Mouse (Mus musculus): Measurements from ENCODE around the gene Sf3b1. TPM values are rescaled to one million over a fixed set of nuclear protein-coding genes. Genes with fewer than 3 reads are reported as not detected.
"Not testable (repeated sequence)": the region's sequence is repeated elsewhere in the genome, so short reads cannot be mapped to it uniquely, and the experiment has no call there.

Sf3b1 gene
- total RNA-seq (2021), result 100 to 1,000 TPM; 139 to 141 TPM
- long read RNA-seq, experiment 1, full-length matches to known transcripts, result 23 of 135 reads
- long read RNA-seq, experiment 1, partial matches to known transcripts, result 100 of 135 reads
- long read RNA-seq, experiment 1, other reads (novel, unspliced or antisense), result 12 of 135 reads
- long read RNA-seq, experiment 2, full-length matches to known transcripts, result 13 of 20 reads
- long read RNA-seq, experiment 2, partial matches to known transcripts, result 3 of 20 reads
- long read RNA-seq, experiment 2, other reads (novel, unspliced or antisense), result 4 of 20 reads

- DNase-seq, result peak; percentile 96 to 98
Observed at GRCm38 (mm10) chr1:55027253-55027801, at the start of gene Sf3b1. Gene Sf3b1 (minus strand): TSS chr1:55027481.

GRCm38 (mm10) chr1:55076395-55076743, 49.1 kb upstream of the Sf3b1 start:
- no peak for DNase-seq

- DNase-seq, result no peak
Observed at GRCm38 (mm10) chr1:55075652-55076394, 48.5 kb upstream of the Sf3b1 start.

GRCm38 (mm10) chr1:55074757-55075156, 47.5 kb upstream of the Sf3b1 start:
- peak in 1 of 2 experiments; percentile 21 for DNase-seq

DNA sequence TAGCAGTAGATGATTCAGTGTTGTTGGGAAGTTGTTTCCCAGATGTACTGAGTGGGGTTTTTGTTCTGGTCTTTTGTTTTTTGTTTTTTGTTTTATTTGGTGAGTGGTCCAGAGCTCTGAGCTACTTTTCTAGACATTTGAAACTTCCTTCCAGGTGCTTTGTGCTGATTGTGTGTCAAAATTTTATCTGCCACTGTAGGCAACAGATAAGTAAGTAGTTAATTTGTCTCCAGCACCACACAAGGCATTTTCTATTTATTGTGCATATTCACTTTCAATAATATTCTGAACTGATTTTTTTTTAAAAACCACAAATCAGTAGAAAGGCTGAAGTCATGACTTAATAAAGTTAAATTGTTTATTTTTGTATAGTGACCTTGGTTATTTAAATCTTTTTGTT, 45.0 kb upstream of the Sf3b1 start:
- DNase-seq, result not testable (repeated sequence)

GRCm38 (mm10) chr1:55061772-55062171, 34.5 kb upstream of the Sf3b1 start:
- no peak for DNase-seq

DNA sequence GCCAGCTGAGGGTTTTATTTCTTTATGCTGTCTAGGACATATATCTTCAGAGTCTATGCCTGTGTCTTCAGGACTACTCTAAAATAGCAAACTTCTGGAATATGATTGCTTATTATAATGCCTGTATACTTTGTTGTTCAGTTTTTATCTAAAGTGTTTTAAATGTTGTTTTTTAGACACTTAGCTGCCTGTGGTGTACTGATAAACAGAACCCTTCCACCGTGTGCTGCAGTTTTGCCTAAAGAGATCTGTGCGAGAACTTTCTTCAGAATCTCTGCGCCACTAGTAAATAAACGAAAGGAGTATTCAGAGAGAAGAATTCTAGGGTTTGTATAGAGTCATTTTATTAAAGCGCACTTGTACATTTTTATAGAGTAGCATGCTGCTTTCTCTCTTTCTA, 33.8 kb upstream of the Sf3b1 start:
- no peak for DNase-seq

DNA sequence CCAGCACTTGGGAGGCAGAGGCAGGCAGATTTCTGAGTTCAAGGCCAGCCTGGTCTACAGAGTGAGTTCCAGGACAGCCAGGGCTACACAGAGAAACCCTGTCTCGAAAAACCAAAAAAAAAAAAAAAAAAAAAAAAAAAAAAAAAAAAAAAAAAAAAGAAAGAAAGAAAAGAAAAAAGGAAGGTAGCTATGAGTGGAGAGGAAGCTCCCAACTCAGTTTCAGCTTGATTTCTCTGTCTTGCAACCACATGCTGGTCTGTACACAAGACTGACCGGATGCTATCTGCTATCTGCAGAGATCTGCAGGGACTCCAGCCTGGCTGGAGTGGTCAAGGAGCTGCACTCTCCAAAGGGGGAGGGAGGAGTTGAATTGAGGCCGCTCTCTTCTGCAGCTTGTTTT, 31.1 kb upstream of the Sf3b1 start:
- DNase-seq, result not testable (repeated sequence)

- DNase-seq, result no peak
Observed at GRCm38 (mm10) chr1:55055322-55056115, 28.2 kb upstream of the Sf3b1 start.

- no peak for DNase-seq
Observed at GRCm38 (mm10) chr1:55053596-55053995, 26.3 kb upstream of the Sf3b1 start.

DNA sequence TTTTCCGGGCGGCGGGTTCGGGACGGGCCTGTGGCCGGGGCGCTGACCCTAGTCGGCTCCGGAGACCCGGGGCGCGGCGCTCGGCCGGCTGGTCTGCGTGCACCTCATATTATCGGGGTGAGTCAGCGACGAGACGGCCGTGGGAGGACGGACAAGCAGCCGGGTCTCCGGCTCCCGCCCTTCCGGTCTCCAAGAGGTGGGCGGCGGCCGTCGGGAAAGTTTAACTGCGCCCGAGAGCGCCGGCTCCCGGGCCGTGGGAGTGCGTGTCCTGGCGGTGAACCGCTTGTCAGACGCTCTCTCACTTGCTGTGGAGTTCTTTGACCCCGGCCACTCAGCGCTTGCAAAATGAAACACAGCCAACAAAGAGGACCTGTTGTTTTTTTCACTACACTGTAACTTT, 25.7 kb upstream of the Sf3b1 start:
- peak; percentile 88 to 89 for DNase-seq

DNA sequence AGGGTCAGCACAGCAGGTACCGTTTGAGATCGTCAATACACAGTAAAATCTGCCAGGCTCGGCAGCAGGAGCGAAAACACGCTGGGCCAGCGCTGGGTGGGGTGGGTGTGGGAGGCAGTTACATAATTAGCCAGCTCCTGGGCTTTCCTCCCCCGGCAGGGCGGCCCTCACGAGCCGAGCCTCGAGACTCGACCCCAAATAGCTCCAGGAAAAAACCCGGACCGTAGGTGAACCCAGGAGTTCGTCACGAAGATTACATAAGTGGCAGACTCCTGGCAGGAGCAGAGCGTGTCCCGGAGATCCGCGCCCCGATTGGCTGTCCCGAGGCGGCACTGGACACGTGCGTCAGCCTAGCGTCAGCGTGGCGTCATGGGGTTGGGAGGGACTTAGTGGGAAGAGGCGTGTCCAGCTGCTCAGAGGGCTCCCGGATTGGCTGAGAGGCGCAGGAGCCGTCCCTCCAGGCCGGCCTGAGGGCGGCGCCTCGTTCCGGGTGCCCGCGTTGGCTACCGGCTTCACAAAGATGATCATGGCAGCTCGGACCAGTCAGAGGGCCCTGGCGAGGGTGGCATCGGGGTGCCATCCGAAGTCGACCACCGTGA, 25.2 kb upstream of the Sf3b1 start, which contains the start of gene Coq10b:
Gene Coq10b, plus strand, starts transcription at position 416 of the 599 bp plus-strand sequence.
- DNase-seq, result peak; percentile 99

GRCm38 (mm10) chr1:55051671-55052070, 24.4 kb upstream of the Sf3b1 start:
- no peak for DNase-seq

- no peak for DNase-seq
Observed at GRCm38 (mm10) chr1:55048841-55049587, 21.7 kb upstream of the Sf3b1 start.

- DNase-seq, result no peak
Observed at GRCm38 (mm10) chr1:55043164-55043563, 15.9 kb upstream of the Sf3b1 start.

DNA sequence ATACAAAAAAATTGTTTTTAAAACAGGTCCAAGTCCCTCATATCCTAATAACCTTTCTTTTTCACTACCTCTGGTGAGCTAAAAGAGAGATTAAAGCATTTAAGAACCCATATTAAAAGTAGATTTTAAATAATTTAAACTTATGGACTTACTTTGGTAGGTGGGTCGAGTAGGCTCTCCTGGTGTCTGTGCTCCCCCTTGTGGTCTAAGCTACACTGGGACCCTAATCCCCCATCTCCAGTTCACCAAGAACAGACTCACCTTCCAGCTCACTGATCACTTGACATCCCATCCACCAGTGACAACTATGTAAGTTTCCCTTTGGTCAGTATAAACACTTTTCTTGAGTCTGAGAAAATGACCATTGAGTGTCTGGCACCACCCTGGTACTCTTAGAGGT, 15.0 kb upstream of the Sf3b1 start:
- DNase-seq, result no peak

DNA sequence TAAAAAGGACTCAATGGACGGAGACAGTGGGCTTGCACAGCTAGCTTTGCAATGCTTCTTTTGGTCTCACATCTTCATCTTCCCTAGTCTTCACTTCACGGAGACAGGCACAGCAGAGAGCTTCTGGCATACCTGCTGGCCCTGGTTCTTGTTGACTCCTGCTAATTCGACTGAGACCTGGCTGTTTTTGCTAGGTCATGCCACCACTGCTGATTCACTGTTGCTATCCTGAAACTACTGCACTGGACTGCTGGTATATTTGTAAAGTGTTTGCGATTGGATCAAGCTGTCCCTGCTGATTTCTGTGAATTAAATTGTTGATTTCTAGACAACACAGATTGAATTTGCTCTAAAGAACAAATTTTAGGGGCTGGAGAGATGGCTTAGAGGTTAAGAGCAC, 14.4 kb upstream of the Sf3b1 start:
- DNase-seq, result no peak

GRCm38 (mm10) chr1:55039944-55040343, 12.7 kb upstream of the Sf3b1 start:
- DNase-seq, result no peak

GRCm38 (mm10) chr1:55031026-55031779, 3.9 kb upstream of the Sf3b1 start:
- no peak for DNase-seq

DNA sequence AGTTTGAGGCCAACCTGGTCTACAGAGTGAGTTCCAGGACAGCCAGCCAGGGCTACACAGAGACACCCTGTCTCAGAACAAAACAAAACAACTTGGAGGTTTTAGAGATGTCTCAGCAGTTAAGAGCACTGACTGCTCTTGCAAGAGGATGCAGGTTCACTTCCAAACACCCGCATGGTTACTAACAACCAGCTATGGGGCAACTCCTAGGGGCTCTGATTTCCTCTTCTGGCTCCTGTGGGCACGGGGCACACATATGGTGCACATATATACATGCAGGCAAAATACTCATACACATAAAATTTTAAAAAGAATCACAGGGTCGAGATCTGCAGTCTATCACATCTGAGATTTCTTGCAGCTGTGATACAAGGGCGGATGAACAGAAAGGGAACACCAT, 2.2 kb upstream of the Sf3b1 start:
- DNase-seq, result no peak

All from adrenal gland, postnatal 36 days (tissue).